Mouse (Mus musculus) erythroblast, embryonic 14.5 days (primary cell): Measurements from ENCODE around the gene Shroom3. TPM values are rescaled to one million over a fixed set of nuclear protein-coding genes. Genes with fewer than 3 reads are reported as not detected.

Experiments used
- H3K27me3 ChIP-seq: 2 replicates; pipeline ENCODE4 v1.6.1; 2012; ENCODE audit warnings: inconsistent platforms; ENCODE audit not compliant: control insufficient read depth
- H3K36me3 ChIP-seq: 2 replicates; pipeline ENCODE4 v1.6.1; 2012; ENCODE audit warnings: mild to moderate bottlenecking, inconsistent platforms; ENCODE audit not compliant: control insufficient read depth
- H3K4me1 ChIP-seq: 2 replicates; pipeline ENCODE4 v1.6.1; 2012; ENCODE audit warnings: inconsistent platforms; ENCODE audit not compliant: control insufficient read depth
- H3K4me3 ChIP-seq: replicated peaks from 2 replicates; pipeline ENCODE3; 2012; ENCODE audit warnings: moderate library complexity, mild to moderate bottlenecking, inconsistent platforms
- H3K9me3 ChIP-seq: 2 replicates; pipeline ENCODE4 v1.6.1; 2012; ENCODE audit warnings: low read length, inconsistent platforms, mixed read lengths; ENCODE audit not compliant: control insufficient read depth
- GATA1 ChIP-seq: IDR thresholded peaks from 2 replicates; pipeline ENCODE4 v1.6.1; 2012; ENCODE audit warnings: low read length, inconsistent platforms, mixed read lengths
- TAL1 ChIP-seq: IDR thresholded peaks from 3 replicates; pipeline ENCODE4 v1.6.1; 2012; ENCODE audit warnings: low read length, inconsistent platforms, mixed read lengths
- polyA plus RNA-seq: library from polyadenylated mRNA; stranded (reverse); fragments of >175 nt; gene quantifications from 2 replicates; pipeline ENCODE4 v1.2.3, GENCODE M21; 2012

The Shroom3 gene
- polyA plus RNA-seq, 1 experiment = 0.04 TPM

- no peak for TF ChIP-seq GATA1
- Histone ChIP-seq H3K4me1 (no peaks in the 10 kb centered on the region), H3K9me3 (no peaks in the 10 kb centered on the region), H3K36me3 (no peaks in the 10 kb centered on the region), H3K27me3 (no peaks in the 10 kb centered on the region), H3K4me3 (no peak overlapping the region)
Measured at GRCm38 (mm10) chr5:92725935-92726334, 42.7 kb downstream of the Shroom3 start.

- TF ChIP-seq GATA1 (no peak), TAL1 (no peak)
- no peaks in the 10 kb centered on the region for H3K9me3 ChIP-seq
- H3K4me1 ChIP-seq = no peaks in the 10 kb centered on the region
- H3K36me3 ChIP-seq = no peaks in the 10 kb centered on the region
- no peak overlapping the region for H3K4me3 ChIP-seq
- no peaks in the 10 kb centered on the region for H3K27me3 ChIP-seq
Measured at GRCm38 (mm10) chr5:92728252-92728828, 45.1 kb downstream of the Shroom3 start.

- no peaks in the 10 kb centered on the region for H3K36me3 ChIP-seq
- H3K9me3 ChIP-seq = no peaks in the 10 kb centered on the region
- H3K27me3 ChIP-seq = no peaks in the 10 kb centered on the region
- H3K4me3 ChIP-seq = no peak overlapping the region
- no peaks in the 10 kb centered on the region for H3K4me1 ChIP-seq
- TF ChIP-seq TAL1 (no peak), GATA1 (no peak)
Measured at GRCm38 (mm10) chr5:92729221-92729620, 46.0 kb downstream of the Shroom3 start.

- H3K4me1 ChIP-seq = no peaks in the 10 kb centered on the region
- no peaks in the 10 kb centered on the region for H3K36me3 ChIP-seq
- TF ChIP-seq GATA1 = no peak
- TF ChIP-seq TAL1 = no peak
- no peak overlapping the region for H3K4me3 ChIP-seq
- H3K27me3 ChIP-seq = no peaks in the 10 kb centered on the region
- H3K9me3 ChIP-seq = peaks cover 4% of the 10 kb centered on the region
Measured at GRCm38 (mm10) chr5:92741802-92742201, 58.6 kb downstream of the Shroom3 start.

- Histone ChIP-seq H3K9me3 (peaks cover 4% of the 10 kb centered on the region), H3K27me3 (no peaks in the 10 kb centered on the region), H3K36me3 (no peaks in the 10 kb centered on the region), H3K4me1 (no peaks in the 10 kb centered on the region), H3K4me3 (no peak overlapping the region)
- TF ChIP-seq GATA1 = no peak
- TF ChIP-seq TAL1 = no peak
Measured at GRCm38 (mm10) chr5:92742701-92743100, 59.5 kb downstream of the Shroom3 start.

- Histone ChIP-seq H3K4me1 (no peaks in the 10 kb centered on the region), H3K9me3 (peaks cover 4% of the 10 kb centered on the region), H3K4me3 (no peak overlapping the region), H3K27me3 (no peaks in the 10 kb centered on the region), H3K36me3 (no peaks in the 10 kb centered on the region)
- no peak for TF ChIP-seq GATA1
- no peak for TF ChIP-seq TAL1
Measured at GRCm38 (mm10) chr5:92745390-92746253, 62.4 kb downstream of the Shroom3 start.

- no peaks in the 10 kb centered on the region for H3K4me1 ChIP-seq
- H3K27me3 ChIP-seq = no peaks in the 10 kb centered on the region
- H3K36me3 ChIP-seq = no peaks in the 10 kb centered on the region
- no peak for TF ChIP-seq TAL1
- no peak for TF ChIP-seq GATA1
- H3K9me3 ChIP-seq = no peaks in the 10 kb centered on the region; the same call in 1 of the 2 replicates
- no peak overlapping the region for H3K4me3 ChIP-seq
Measured at GRCm38 (mm10) chr5:92751488-92751887, 68.3 kb downstream of the Shroom3 start.

- Histone ChIP-seq H3K9me3 (peaks cover 2% of the 10 kb centered on the region), H3K4me3 (no peak overlapping the region), H3K36me3 (no peaks in the 10 kb centered on the region), H3K27me3 (no peaks in the 10 kb centered on the region), H3K4me1 (no peaks in the 10 kb centered on the region)
- TF ChIP-seq GATA1 (no peak), TAL1 (no peak)
Measured at GRCm38 (mm10) chr5:92755241-92755775, 72.1 kb downstream of the Shroom3 start.

- TF ChIP-seq TAL1 (no peak), GATA1 (no peak)
- H3K4me1 ChIP-seq = no peaks in the 10 kb centered on the region
Measured at GRCm38 (mm10) chr5:92759156-92759745, 76.0 kb downstream of the Shroom3 start.

More at GRCm38 (mm10) chr5:92759156-92759745, 76.0 kb downstream of the Shroom3 start:
- Histone ChIP-seq H3K36me3 (no peaks in the 10 kb centered on the region), H3K4me3 (no peak overlapping the region), H3K9me3 (peaks cover 2% of the 10 kb centered on the region; the same call in 1 of the 2 replicates), H3K27me3 (no peaks in the 10 kb centered on the region)
